Mouse (Mus musculus): ENCODE measurements at regions not wholly inside any gene's neighbourhood (a gene's known extent, or its start where the extent isn't known, plus 50 kb on each side); places are given as distances from the start of the nearest gene placed in this dataset.

DNA sequence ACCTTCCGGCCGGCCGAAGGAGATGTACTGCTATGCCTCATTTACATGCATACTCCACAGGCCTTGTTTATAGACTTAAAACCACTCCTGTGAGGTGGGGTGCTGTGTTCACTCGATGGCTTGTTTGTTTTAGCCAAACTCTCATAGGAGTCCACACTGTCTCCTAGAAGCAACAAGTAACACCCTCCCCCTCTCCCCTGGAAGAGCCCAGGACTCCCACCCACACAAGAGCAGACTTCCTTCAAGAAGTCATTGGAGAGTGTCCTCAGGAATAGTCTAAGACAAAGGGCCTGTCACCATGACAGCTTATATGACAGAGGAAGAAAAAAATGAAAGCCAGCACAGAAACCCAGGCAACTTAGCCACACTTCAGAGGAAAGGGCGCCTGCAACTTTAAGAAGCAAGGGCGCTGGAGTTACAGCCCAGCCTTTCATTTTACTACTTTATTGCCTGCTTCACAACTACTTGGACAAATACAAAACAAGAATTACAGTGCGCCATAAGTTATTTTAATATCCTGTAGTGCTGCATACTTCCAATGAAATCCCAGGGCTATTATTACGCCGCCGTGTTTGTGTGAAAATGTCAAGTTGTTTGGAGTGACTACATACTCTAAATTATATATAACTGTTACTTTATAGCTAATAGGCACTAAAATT, 229.9 kb upstream of the Mgmt start:
- no peak for DNase-seq (ENCODE audit: low read depth, low spot score)

DNA sequence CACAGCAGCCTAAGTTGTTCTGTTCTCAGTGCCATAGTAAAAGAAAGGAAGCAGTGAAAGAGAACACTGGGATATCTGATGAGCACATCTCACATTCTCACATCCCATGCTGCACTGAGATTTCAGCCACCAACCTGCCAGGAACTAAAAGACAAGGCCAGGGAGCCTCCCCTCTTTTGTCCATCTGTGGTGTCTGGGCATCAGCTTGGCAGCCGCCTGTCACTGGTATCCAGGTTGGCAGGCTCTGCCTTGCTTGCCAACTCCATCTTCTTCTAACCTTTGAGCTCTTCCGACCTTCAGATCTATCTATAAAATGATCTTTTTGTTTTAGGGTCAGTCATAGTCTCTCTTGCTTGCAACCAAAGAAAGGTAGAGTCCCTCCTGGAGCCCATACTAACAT, 228.5 kb upstream of the Mgmt start:
- DNase-seq (ENCODE audit: low read depth, low spot score): no peak

DNA sequence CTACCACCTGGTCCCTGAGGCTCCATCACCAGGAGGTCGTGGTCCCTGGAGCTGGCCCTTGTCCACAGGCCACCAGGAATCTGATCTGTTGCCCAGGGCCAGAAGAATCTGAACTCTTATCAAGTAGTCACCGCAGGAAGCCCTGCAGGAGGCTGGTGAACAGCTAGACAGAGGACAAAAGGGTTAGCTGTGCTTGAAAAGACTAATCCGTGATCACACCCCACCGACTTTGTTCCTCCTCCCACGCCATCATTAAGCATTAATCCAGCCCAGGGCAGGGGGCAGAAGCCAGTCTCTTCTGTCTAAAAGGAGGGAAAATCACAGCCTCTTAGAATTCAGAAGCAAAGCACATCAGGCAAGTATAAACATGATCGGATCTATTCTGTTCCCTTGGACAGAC, 227.7 kb upstream of the Mgmt start:
- DNase-seq (ENCODE audit: low read depth, low spot score): no peak

DNA sequence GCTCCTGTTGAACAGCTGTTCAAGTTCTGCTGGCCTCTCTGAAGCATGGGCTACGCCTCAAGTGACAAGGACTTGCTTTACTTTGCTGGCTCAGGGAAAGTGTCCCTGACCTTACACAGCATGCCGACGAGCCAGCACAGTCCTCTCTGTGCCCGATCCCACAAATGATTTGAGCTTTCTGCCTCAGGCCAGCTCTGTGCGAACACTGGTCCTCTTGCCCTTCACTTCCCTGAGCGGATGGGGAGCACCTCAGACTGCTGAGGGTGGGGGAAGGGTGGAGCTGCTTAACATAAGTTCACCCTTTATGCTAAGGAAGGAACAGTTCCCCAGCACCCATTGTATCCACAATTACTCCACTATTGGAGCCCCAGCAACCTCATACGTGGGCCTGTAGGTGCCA, 223.7 kb upstream of the Mgmt start:
- no peak for DNase-seq (ENCODE audit: low read depth, low spot score)

DNA sequence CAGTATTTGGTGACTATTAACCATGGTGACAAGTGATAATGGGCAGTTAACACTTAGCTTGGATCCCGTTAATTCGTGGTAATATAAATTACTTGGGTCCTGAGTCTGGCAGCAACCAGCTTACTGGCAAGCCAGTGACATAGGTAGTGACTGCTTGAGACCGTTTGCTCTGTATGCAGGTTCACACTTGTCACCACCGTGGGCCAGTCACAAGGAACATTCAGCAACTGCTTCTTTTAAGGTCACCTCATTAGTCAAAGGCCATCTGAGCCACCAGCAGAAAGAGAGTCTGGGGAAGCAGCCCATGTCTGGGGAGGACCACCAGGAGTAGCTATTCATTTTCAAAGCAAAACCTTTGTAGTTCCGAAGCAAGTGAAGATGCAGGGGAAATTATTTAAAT, 220.3 kb upstream of the Mgmt start:
- DNase-seq (ENCODE audit: low read depth, low spot score): no peak

DNA sequence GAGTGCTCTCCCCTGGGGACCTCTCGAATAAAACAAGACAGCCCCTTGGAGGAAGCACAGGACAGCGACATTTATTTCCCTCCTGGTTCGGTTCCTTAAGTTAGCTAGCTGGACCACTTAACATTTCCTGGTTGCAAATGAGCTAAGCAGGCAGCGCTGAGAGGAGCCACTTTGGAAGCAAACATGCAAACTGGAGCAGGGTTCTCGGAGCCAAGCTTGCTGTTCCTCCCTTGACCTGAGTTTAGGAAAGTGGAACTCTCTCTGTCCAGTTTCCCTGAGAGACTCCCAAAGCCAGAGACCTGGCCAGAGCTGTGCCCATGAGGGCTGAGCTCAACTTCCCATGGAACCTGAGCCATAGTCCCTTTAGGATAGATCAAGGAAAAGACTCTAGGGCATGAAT, 219.4 kb upstream of the Mgmt start:
- DNase-seq (ENCODE audit: low read depth, low spot score): no peak

DNA sequence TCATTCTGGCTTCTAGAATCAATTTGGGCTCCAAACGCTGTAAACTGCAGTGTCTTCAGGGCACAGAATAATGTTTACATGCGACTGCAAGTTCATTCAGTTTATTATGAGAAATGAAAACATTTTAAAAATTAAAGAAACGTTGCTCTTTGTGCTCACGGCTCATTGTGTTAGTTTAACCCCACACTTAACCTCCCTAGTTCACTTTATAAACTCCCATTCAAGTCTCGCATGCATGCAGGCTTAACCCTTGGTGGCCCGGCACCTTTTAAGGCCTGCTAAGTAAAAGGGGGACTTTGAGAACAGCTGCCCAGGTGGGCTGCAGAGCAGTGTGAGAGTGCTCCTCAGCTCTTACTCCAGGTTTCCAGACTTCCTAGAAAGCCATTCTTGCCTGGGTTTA, 218.3 kb upstream of the Mgmt start:
- no peak for DNase-seq (ENCODE audit: low read depth, low spot score)

DNA sequence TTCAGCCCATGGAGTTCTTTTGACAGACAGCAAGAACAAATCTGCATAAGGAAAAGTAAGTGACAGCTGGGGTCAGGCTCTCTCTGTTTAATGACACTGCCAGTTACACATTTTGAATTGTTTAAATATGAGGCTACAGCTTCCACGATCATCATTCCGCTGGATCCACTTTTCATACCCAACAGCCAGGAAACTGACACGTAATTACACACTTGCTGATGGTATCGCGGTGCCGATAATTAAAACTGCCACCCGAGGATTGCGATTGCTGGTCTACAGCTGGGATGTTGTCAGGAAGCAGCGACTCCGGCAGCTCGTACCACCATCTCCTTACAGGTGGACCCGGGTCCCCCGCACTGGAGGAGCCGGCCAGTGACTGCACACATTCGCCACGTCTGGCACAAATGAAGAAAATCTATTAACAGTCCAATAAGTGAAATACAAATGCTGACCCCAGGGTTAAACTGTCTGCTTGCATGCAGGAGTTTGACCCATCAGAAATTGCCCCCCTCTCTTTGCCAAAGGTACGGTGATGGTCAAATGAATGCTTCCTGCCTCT, 217.3 kb upstream of the Mgmt start:
- DNase-seq (ENCODE audit: low read depth, low spot score): peak; percentile 8

DNA sequence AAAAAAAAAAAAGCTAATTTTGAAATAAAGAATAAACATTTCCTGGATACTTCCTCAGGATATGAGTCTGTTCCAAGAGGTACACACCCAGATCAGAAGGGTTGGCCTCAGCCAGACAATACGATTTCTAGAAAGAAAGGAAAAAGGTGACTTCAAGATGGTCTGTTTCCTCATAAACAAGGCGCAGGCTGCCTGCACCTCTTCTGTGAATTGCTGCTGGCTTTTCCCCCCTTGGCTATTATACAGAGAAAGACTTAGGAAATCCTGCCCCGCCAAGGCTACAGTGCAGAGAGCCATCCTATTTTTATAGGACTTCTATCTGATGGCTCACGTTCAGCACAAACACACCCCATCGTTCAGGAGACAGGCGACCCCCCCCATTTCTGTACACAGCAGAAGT, 204.8 kb upstream of the Mgmt start:
- no peak for DNase-seq (ENCODE audit: low read depth, low spot score)

DNA sequence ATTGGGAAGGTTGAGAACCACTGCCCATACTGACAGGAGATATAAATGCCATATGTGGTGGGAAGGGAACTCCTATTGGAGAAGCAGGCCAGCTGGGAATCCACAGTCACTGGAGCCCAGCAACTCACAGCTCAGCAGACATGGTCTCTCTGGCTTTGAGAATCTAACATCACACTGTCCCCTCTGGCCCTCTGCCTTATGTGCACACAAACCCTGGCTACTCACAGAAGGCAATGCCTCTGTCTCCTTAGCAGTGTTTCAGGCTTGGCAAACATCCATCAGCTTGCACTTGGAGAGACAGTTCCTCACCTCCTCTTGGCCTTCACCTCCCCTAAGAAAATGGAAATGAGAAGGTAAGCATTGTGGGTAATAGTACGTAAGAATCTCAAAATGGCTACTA, 188.2 kb upstream of the Mgmt start:
- no peak for DNase-seq (ENCODE audit: low read depth, low spot score)

DNA sequence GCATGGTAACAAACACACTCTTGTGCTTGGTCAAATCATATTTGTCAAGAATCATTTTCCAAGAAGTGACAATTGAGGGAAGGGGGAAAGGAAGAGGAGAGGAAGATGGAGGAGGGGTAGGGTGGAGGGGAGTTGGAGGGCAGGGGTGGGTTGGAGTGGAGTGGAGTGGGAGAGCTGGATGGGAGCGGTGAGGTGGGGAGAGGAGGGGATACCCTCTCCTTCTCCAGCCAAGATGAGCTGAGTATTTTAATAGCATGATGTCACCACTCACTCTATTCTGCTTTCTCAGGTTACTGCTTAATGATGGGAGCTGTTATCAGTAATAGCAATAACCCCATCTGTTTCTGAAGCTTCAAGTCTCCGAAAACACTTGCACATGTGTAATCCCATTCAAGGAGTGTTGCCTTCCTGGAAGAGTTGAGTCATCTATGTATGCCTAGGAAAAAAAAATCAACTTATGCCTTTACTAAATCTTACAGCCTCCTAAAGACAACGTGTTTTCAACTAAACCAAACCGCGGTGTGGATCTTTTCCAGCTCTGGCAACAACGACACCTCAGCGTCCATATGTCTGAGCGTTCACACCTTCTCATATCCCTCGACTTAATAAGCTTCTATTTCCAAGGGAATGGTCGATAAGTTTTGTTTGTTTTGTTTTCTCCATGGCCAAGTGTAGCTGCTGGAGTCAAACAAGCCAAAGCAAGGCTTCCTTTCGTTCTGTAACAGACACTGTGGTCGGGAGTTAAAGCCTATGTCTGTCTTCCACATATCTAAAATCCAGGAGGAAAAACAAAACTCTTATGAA, 187.0 kb upstream of the Mgmt start:
- DNase-seq (ENCODE audit: low read depth, low spot score): no peak

DNA sequence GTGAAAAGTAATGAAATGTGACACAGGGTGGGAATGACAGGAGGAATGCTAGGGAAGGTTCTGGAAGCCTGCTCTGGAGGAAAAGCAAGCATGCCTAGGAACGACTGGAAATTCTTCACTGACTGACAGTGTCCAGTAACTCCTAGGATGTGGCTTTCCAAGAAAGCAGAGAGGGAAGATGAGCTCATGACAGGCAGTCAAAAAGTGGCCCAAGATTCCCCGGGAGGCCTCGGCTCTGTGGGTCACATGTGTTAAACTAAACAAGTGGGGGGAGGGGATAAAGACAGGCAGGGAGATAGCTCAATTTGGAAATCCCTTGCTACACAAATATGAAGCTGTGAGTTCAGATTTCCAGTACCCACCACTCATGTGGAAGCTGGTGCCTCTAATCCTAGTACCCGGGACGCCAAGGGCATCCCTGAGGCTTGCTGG, 186.4 kb upstream of the Mgmt start:
- no peak for DNase-seq (ENCODE audit: low read depth, low spot score)

DNA sequence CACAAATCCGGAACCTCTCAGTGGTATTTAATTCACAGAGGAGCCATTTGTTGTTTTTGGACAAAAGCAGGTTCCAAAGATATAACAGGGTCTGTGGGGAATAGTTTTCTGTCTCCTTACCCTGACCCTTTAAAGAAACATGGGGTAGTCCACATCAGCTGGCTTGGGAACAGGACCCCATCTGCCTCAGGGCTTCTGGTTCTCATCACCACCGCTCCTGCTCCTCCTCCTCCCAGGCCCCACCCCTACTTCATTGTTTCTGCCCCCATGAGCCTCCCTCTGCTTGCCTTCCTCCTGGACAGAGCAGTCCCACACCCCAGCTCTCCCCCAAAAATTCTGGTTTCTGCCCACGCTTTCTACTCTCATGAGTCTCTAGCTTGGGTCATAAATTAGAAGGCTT, 183.8 kb upstream of the Mgmt start:
- DNase-seq (ENCODE audit: low read depth, low spot score): no peak

DNA sequence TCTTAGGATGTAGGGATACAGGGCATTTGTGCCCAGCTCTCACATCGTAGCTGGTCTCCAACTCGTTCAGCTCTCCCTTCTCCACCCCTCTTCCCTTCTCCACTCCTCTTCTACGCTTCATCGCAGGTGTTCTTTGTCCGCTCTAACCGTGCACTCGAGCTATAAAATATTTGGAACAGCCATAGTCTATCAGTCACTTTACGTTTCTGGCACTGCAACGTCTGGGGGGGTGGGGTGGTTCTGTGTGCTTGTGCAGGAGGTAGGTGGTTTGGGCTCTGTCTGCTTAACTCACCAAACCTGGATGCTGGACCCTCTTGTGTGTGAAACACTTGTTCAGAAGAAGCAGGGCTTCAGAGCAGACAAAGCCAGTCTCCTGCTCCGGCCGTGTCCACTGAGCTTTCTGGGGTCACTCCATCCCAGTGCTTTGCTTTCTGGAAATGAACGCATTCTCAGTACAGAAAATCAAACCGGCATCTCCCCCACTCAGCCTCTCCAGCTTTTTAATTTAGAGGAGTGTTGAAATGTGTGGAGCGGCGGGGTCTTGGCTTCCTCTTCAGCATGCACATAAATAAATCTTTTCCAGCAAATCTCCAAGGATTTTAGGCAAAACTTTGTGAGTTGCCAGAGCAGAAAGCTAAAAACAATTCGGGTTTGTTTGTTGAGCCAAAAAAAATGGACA, 181.3 kb upstream of the Mgmt start:
- no peak for DNase-seq (ENCODE audit: low read depth, low spot score)

DNA sequence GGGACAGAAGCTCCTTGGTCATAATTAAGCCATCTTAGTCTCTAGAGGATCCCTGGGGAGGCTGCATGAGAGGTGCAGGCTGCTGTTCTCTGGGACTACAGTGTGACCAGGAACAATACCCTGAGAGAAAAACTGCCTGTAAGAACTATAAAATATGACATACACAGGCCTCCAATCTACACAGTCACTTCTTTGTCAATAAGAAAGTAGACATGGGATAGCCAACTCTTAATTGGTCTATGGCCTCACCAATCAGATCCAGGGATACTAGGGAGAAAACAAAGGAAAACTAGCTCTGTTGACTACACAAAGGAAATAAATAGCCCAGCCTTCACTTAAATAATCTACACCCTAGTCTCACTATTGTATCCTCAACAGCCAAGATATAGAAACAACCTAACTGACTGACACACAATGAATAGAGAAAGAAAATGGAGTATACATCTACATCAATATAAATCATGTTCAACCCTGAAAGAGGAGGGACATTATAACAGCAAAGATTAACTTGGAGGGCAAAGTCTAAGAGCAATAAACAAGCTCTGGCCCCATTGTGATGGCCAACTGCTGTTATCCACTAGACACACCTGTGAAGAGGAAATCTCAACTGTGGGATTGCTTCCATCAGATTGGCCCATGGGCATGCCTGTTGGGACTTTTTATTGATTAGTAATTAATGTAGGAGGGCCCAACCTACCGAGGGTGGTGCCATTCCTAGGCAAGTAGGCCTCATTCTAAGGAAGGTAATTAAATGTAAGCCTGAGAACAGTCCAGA, 166.6 kb upstream of the Mgmt start:
- no peak for DNase-seq (ENCODE audit: low read depth, low spot score)

DNA sequence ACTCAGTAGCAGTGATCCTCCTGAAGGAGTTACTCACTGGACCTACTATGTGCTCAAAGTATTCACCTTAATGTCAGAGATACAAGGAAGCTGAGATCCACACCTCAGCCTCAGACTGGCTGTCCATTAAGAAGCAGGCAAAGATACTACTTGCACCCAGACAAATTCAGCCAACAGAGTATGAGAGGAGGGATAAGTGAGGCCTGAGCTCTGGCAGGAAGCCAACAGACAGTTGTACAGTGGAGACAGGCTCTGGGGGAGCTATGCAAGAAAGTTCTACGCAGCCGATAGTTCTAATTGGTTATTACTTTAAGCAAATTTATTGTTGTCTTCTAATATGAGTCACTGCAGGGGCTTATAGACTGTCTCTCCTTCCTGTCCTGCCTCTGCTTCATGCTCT, 152.2 kb upstream of the Mgmt start:
- no peak for DNase-seq (ENCODE audit: low read depth, low spot score)

DNA sequence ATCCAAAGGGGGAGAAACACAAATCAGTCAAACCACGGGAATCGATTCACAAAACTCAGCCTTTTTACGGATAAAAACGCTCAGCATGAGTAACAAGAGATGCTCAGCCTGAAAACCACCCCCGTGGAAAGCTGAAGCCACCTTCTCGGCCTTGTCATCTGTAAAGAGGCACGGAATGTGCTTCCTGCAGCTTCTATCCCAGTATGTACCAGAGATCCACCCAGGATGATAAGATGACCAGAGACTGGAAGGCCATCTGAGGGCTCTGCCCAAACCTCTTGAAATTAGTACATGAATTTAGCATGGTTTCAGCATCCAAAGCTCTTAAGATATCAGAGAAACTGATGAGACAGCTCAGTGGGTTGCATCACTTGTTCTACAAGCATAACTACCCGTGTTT, 149.0 kb upstream of the Mgmt start:
- no peak for DNase-seq (ENCODE audit: low read depth, low spot score)

DNA sequence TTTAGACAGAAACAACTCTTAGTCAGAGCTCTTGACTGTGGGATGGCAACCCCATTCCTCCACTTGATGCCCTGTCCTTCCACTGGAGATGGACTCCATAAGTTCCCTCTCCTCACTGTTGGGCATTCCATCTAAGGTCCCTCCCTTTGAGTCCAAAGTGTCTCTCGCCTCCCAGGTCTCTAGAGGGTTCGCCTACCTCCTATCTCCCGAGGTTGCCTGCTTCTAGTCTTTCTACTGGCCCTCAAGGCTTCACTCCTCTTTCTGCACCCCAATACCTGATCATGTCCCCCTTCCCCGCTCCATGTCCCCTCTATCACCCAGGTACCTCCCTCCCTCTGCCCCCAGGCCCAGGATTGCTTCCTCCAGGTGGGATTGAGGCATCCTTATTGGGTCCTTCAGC, 142.9 kb upstream of the Mgmt start:
- DNase-seq (ENCODE audit: low read depth, low spot score): no peak

DNA sequence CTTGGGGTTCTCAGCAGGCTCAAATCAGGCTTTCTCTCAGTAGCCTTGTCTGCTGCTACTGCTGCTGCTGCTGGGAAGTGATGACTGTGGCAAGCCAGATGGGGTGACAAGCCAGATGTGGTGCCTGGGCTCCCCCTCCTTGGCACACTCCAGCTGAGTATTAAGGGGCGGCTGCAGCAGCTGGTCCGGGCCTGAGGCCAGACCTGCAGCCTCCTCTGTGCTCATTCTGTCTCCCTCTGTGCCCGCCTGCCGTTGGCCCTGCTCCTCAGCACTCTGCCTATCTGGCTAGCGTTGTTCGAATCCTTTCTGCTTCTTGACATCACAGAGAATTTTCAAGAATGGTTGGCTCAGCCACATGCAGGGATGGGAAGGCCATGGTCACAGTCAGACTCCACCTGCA, 139.6 kb upstream of the Mgmt start:
- DNase-seq (ENCODE audit: low read depth, low spot score): no peak

DNA sequence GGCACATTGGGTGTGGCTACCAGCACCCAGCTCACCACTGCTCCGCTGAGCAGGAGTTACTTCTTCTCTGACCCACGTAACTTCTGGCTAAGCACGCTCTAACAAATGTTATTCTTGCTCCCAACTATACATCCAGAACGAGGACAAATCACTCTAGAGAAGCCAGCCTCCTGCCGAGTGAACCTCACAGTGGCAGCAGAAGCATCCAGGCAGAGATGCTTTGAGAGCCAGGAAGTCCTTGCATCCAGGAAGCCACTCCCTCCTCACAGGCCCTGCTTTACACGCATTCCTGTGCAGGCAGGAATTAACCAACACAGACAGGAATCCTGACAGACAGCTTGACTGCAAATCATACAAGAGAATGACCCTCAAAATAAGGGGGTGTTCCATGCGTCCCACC, 129.4 kb upstream of the Mgmt start:
- DNase-seq (ENCODE audit: low read depth, low spot score): no peak

DNA sequence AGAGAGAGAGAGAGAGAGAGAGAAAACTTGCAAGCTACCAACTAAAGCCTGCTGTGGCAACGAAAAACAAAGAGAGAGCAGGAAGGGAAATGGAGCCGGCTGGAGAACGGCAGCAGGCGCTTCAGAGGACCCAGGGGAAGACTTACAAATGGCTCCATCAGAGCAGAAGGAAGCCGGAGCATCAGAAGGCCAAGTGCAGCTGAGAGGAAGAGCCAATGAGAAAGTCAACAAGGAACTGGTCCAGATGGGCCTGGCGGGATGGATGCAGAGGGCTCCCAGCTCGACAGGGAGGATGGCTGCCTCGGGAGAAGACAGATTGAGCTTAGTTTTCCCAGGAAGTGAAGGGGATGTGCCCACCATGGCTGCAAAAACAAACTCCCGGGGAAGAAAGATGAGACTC, 127.2 kb upstream of the Mgmt start:
- DNase-seq (ENCODE audit: low read depth, low spot score): no peak

DNA sequence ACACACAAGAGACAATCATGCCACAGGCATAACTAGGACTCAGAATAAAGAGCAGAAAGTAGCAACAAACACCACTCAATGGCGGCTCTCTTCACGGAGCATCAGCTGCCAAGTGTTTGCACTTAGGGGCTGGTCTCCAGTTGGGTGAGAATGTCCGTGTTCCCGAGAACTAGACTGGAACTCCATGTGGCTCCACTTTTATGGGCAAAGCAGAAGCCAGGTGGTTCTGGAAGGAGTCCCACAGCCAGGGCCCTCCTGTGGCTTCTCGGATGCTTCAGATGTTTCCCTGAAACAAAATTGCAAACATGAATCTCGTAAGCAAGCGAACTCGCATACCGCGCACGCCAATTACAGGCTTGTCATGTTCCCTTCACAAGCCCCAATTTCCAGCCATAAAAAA, 113.7 kb upstream of the Mgmt start:
- no peak for DNase-seq (ENCODE audit: low read depth, low spot score)
